Mouse (Mus musculus) olfactory bulb, adult 2 months (tissue): ENCODE results near the gene Tomm40.

Experiments used
- CTCF ChIP-seq: fragments of 200-500 bp; IDR thresholded peaks from 2 replicates; pipeline ENCODE4 v1.5.1; 2012; ENCODE audit warnings: low read depth, mild to moderate bottlenecking, low read length, moderate library complexity; ENCODE audit not compliant: insufficient read depth
- POLR2A ChIP-seq: fragments of 200-500 bp; IDR thresholded peaks from 2 replicates; pipeline ENCODE4 v1.6.1; 2012; ENCODE audit warnings: mild to moderate bottlenecking, low read depth, low read length, moderate library complexity; ENCODE audit not compliant: insufficient read depth

DNA sequence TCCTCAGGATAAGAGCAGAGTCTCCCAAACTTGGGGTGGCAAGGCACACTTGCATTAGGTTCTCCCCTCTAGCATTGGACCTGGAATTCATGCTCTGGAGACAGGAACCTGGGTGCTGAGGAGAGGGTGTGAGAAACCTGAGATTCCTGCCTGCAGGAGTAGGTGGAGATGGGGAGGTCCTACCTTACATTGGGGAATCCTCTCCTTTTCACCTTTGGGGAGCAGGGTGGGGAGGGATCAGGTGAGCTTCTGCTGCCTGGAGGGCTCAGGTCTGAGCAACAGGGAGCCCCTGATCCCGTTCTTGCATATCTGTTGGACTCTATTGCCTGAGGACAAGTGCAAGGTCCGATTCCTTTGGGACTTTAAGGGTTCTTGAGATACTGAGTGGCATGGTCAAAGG lies 1.6 kb upstream of the Tomm40 start:
- no peak for TF ChIP-seq POLR2A
- TF ChIP-seq CTCF: no peak
